Mouse (Mus musculus): ENCODE results near the gene Cldn34b2.

- no peak for TF ChIP-seq CTCF (IDR thresholded peaks at IDR 0.05; ENCODE audit: extremely low read depth, insufficient read length, insufficient replicate concordance, low read depth, low read length)
- TF ChIP-seq POLR2A (IDR thresholded peaks at IDR 0.05; ENCODE audit: low read depth, low read length), result no peak
Measured at GRCm38 (mm10) chrX:155169886-155170285, 41.7 kb upstream of the Cldn34b2 start.

Measured in small intestine, adult 2 months (tissue).